Comparison of ENCODE assay signal across 9 mouse cellular contexts in the genomic region with DNA sequence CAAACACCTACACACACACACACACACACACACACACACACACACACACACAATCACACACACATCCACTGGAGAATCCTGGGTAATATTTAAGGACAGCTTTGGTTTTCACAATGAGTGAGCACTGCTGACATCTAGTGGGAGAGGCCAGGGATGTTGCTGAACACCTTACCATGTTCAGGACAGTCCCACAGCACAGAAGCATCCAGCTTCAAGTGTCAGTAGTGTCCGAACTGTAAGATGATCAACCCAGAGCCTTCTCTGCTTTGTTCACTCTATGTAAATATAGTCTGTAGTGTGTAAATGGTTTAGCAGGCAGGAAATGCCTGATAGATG.
DNase-seq lines count a peak whose midpoint lies in the region; ATAC-seq lines count a peak whose summit lies in the region.
"Had no signal": no experiment of that assay in that cellular context is flagged by ENCODE, and none has a peak within 500 bp of the region (broad histone marks: within the 10 kb centered on the region; RNA-seq: fewer than 3 reads in every experiment).

No protein-coding gene starts in this region.

- 58% methylated on average over 1 of the region's 1 CpGs for WGBS in neural tube, embryonic 13.5 days
- WGBS in hindbrain, embryonic 13.5 days: 76% methylated on average over 1 of the region's 1 CpGs
- WGBS in midbrain, embryonic 13.5 days: 76% methylated on average over 1 of the region's 1 CpGs

- no peaks in the 10 kb centered on the region for H3K9me3 ChIP-seq in neural tube, embryonic 13.5 days
- no peaks in the 10 kb centered on the region for H3K9me3 ChIP-seq in hindbrain, embryonic 13.5 days
- H3K9me3 ChIP-seq in midbrain, embryonic 13.5 days: no peaks in the 10 kb centered on the region
- H3K9me3 ChIP-seq: embryonic facial prominence, embryonic 15.5 days had no signal

- no peaks in the 10 kb centered on the region for H3K27me3 ChIP-seq in neural tube, embryonic 13.5 days
- H3K27me3 ChIP-seq in hindbrain, embryonic 13.5 days: no peaks in the 10 kb centered on the region
- H3K27me3 ChIP-seq in midbrain, embryonic 13.5 days: no peaks in the 10 kb centered on the region
- H3K27me3 ChIP-seq: embryonic facial prominence, embryonic 15.5 days had no signal

- no peak overlapping the region for H3K4me2 ChIP-seq in neural tube, embryonic 13.5 days
- no peak overlapping the region for H3K4me2 ChIP-seq in hindbrain, embryonic 13.5 days
- H3K4me2 ChIP-seq in midbrain, embryonic 13.5 days (replicated peaks): no peak overlapping the region
- H3K4me2 ChIP-seq: embryonic facial prominence, embryonic 15.5 days had no signal

- H3K27ac ChIP-seq in neural tube, embryonic 13.5 days (replicated peaks): no peak overlapping the region
- no peak overlapping the region for H3K27ac ChIP-seq in hindbrain, embryonic 13.5 days
- H3K27ac ChIP-seq in midbrain, embryonic 13.5 days: no peak overlapping the region
- H3K27ac ChIP-seq: embryonic facial prominence, embryonic 15.5 days had no signal

- no peak overlapping the region for H3K4me3 ChIP-seq in neural tube, embryonic 13.5 days
- H3K4me3 ChIP-seq in hindbrain, embryonic 13.5 days: no peak overlapping the region
- no peak overlapping the region for H3K4me3 ChIP-seq in midbrain, embryonic 13.5 days (replicated peaks)
- H3K4me3 ChIP-seq: embryonic facial prominence, embryonic 15.5 days had no signal

- H3K36me3 ChIP-seq in neural tube, embryonic 13.5 days: no peaks in the 10 kb centered on the region
- no peaks in the 10 kb centered on the region for H3K36me3 ChIP-seq in hindbrain, embryonic 13.5 days
- H3K36me3 ChIP-seq in midbrain, embryonic 13.5 days: no peaks in the 10 kb centered on the region
- H3K36me3 ChIP-seq: embryonic facial prominence, embryonic 15.5 days had no signal

- ATAC-seq in neural tube, embryonic 13.5 days (ENCODE audit: low read depth): peak; percentile 76
- ATAC-seq in hindbrain, embryonic 13.5 days (ENCODE audit: low FRiP score): peak; percentile 75
- peak; percentile 78 for ATAC-seq in midbrain, embryonic 13.5 days
- no peak for ATAC-seq in activated CD4-positive, CD25-positive, alpha-beta regulatory T cell, adult 4 months
- no peak for ATAC-seq in megakaryocyte progenitor cell, adult 5-6 weeks (replicated peaks; ENCODE audit: poor library complexity)

- H3K9ac ChIP-seq in neural tube, embryonic 13.5 days: no peak overlapping the region
- H3K9ac ChIP-seq in hindbrain, embryonic 13.5 days: no peak overlapping the region
- no peak overlapping the region for H3K9ac ChIP-seq in midbrain, embryonic 13.5 days (replicated peaks)
- H3K9ac ChIP-seq: embryonic facial prominence, embryonic 15.5 days had no signal

- peak; percentile 23 to 28 for DNase-seq in cerebellum, postnatal 14 days
- no peak for DNase-seq in cerebellum, adult 11 months
- DNase-seq in neural tube, embryonic 10.5 days (ENCODE audit: extremely low spot score, low spot score): no peak

- no peaks in the 10 kb centered on the region; the same call in 1 of the 2 replicates for H3K4me1 ChIP-seq in neural tube, embryonic 13.5 days (replicated peaks)
- H3K4me1 ChIP-seq in hindbrain, embryonic 13.5 days (replicated peaks): no peaks in the 10 kb centered on the region
- H3K4me1 ChIP-seq in midbrain, embryonic 13.5 days (replicated peaks): peaks cover 4% of the 10 kb centered on the region; the same call in 1 of the 2 replicates
- H3K4me1 ChIP-seq: embryonic facial prominence, embryonic 15.5 days had no signal

Comparison
In these comparisons a context has a peak if more than half of its experiments do, and no peak if none do; other contexts are left out.
1. DNase-seq: peak in cerebellum, postnatal 14 days (2 of 2); none in cerebellum, adult 11 months (single experiment) and neural tube, embryonic 10.5 days (single experiment).
2. ATAC-seq: peak in neural tube, embryonic 13.5 days (single experiment), hindbrain, embryonic 13.5 days (single experiment) and midbrain, embryonic 13.5 days (single experiment); none in activated CD4-positive, CD25-positive, alpha-beta regulatory T cell, adult 4 months (single experiment) and megakaryocyte progenitor cell, adult 5-6 weeks (single experiment).